Mouse (Mus musculus) liver, postnatal 0 days (tissue): ENCODE measurements around the gene Clcnka. TPM values are rescaled to one million over a fixed set of nuclear protein-coding genes. Genes with fewer than 3 reads are reported as not detected.

Experiments
- ATAC-seq: fragments of 200-750 bp; cut with Nextera tagmentation; 2 replicates; pipeline ENCODE4 v1.8.0; 2017; ENCODE audit warnings: mild to moderate bottlenecking, moderate library complexity
- DNase-seq: peaks from one replicate; pipeline ENCODE4 v3.0.0-alpha.2; 2016
- H3K27ac ChIP-seq: fragments of 300-500 bp; sonication (generic); 2 replicates; pipeline ENCODE4 v1.5.1; 2014; ENCODE audit warnings: antibody characterized with exemption, moderate library complexity, mild to moderate bottlenecking, low read depth
- H3K27me3 ChIP-seq: fragments of 300-500 bp; sonication (generic); 2 replicates; pipeline ENCODE4 v1.6.1; 2014; ENCODE audit warnings: low read length, control low read depth, mixed read lengths; ENCODE audit not compliant: insufficient read depth
- H3K36me3 ChIP-seq: fragments of 300-500 bp; sonication (generic); replicated peaks from 2 replicates; pipeline ENCODE4 v1.6.1; 2014; ENCODE audit warnings: mild to moderate bottlenecking, control low read depth, low read length, moderate library complexity, mixed read lengths; ENCODE audit not compliant: insufficient read depth
- H3K4me1 ChIP-seq: fragments of 300-500 bp; sonication (generic); 2 replicates; pipeline ENCODE4 v1.6.1; 2014; ENCODE audit warnings: antibody characterized with exemption, mild to moderate bottlenecking, control low read depth; ENCODE audit not compliant: insufficient read depth
- H3K4me2 ChIP-seq: fragments of 300-500 bp; sonication (generic); 2 replicates; pipeline ENCODE4 v1.6.1; 2014; ENCODE audit warnings: low read depth, mild to moderate bottlenecking, low read length, moderate library complexity, mixed read lengths
- H3K4me3 ChIP-seq: fragments of 300-500 bp; sonication (generic); 2 replicates; pipeline ENCODE4 v1.5.1; 2014; ENCODE audit warnings: low read depth, low read length
- H3K9ac ChIP-seq: fragments of 300-500 bp; sonication (generic); replicated peaks from 2 replicates; pipeline ENCODE4 v1.6.1; 2014; ENCODE audit warnings: mild to moderate bottlenecking, moderate library complexity
- H3K9me3 ChIP-seq: fragments of 300-500 bp; sonication (generic); 2 replicates; pipeline ENCODE4 v1.6.1; 2016; ENCODE audit warnings: mild to moderate bottlenecking, control low read depth, low read length, mixed read lengths
- CTCF ChIP-seq: sonication (generic); IDR thresholded peaks from 2 replicates; pipeline ENCODE4 v1.5.1; 2016; ENCODE audit warnings: antibody characterized with exemption, low read depth
- EP300 ChIP-seq: IDR thresholded peaks from 2 replicates; pipeline ENCODE4 v1.6.1; 2016; ENCODE audit warnings: antibody characterized with exemption, low read depth, mild to moderate bottlenecking
- WGBS: fragments of 180-500 bp; shearing (Covaris S2); extraction: QIAGEN DNeasy Blood & Tissue Kit; methylation state at CpG from one replicate; pipeline ENCODE4 v1.1.7; 2014; ENCODE audit not compliant: insufficient replicate concordance; 5-methylcytosine and 5-hydroxymethylcytosine counted together
- polyA plus RNA-seq: library from polyadenylated mRNA; unstranded; fragments of >200 nt; fragmentation: Nextera tagmentation; extraction: Ambion mirVana; gene quantifications from 2 replicates; pipeline ENCODE4 v1.2.1, GENCODE M21; 2015

Gene Clcnka
- polyA plus RNA-seq, 1 experiment from 2014 or later: not detected

- H3K9ac ChIP-seq: no peak overlapping the region
- H3K4me3 ChIP-seq: no peak overlapping the region
- peaks cover 5% of the 10 kb centered on the region; the same call in 1 of the 2 replicates for H3K4me1 ChIP-seq
- no peaks in the 10 kb centered on the region for H3K36me3 ChIP-seq
- no peak overlapping the region for H3K4me2 ChIP-seq
- peaks cover 12% of the 10 kb centered on the region; the same call in 1 of the 2 replicates for H3K27me3 ChIP-seq
- no peaks in the 10 kb centered on the region for H3K9me3 ChIP-seq
- DNase-seq: no peak
- ATAC-seq: no peak
- no peak overlapping the region for H3K27ac ChIP-seq
- TF ChIP-seq CTCF (no peak), EP300 (no peak)
- 67% methylated on average over 6 of the region's 6 CpGs for WGBS
Observed at GRCm38 (mm10) chr4:141429381-141429780, 30.9 kb upstream of the Clcnka start.

GRCm38 (mm10) chr4:141427921-141428320, 29.4 kb upstream of the Clcnka start:
- Histone ChIP-seq H3K9ac (no peak overlapping the region), H3K4me1 (peaks cover 5% of the 10 kb centered on the region; the same call in 1 of the 2 replicates), H3K36me3 (no peaks in the 10 kb centered on the region), H3K9me3 (no peaks in the 10 kb centered on the region), H3K4me2 (no peak overlapping the region), H3K27ac (no peak overlapping the region), H3K27me3 (peaks cover 19% of the 10 kb centered on the region; the same call in 1 of the 2 replicates), H3K4me3 (no peak overlapping the region)
- TF ChIP-seq EP300 (no peak), CTCF (no peak)
- ATAC-seq: no peak
- WGBS: 82% methylated on average over 13 of the region's 13 CpGs
- no peak for DNase-seq

- 73% methylated on average over 10 of the region's 10 CpGs for WGBS
- no peak overlapping the region for H3K9ac ChIP-seq
- H3K27ac ChIP-seq: no peak overlapping the region
- TF ChIP-seq CTCF (no peak), EP300 (no peak)
- H3K4me3 ChIP-seq: no peak overlapping the region
- H3K36me3 ChIP-seq: no peaks in the 10 kb centered on the region
- H3K4me1 ChIP-seq: peaks cover 5% of the 10 kb centered on the region; the same call in 1 of the 2 replicates
- no peak for ATAC-seq
- peaks cover 19% of the 10 kb centered on the region; the same call in 1 of the 2 replicates for H3K27me3 ChIP-seq
- no peaks in the 10 kb centered on the region for H3K9me3 ChIP-seq
- no peak overlapping the region for H3K4me2 ChIP-seq
- no peak for DNase-seq
Observed at GRCm38 (mm10) chr4:141426796-141427745, 28.5 kb upstream of the Clcnka start.

GRCm38 (mm10) chr4:141425484-141426479, 27.3 kb upstream of the Clcnka start:
- Histone ChIP-seq H3K4me1 (peaks cover 5% of the 10 kb centered on the region), H3K36me3 (no peaks in the 10 kb centered on the region), H3K27me3 (peaks cover 19% of the 10 kb centered on the region; the same call in 1 of the 2 replicates), H3K4me2 (peak overlapping the region; percentile 53), H3K4me3 (peak overlapping the region; percentile 11; the same call in 1 of the 2 replicates), H3K9me3 (no peaks in the 10 kb centered on the region), H3K9ac (0 out of 2 replicates have a peak overlapping the region, but pooled peaks have one; percentile 16), H3K27ac (no peak overlapping the region)
- ATAC-seq: peak; percentile 36; the same call in 1 of the 2 replicates
- WGBS: 7% methylated on average over 32 of the region's 36 CpGs
- no peak for TF ChIP-seq EP300
- TF ChIP-seq CTCF: no peak
- no peak for DNase-seq

- H3K4me2 ChIP-seq: no peak overlapping the region
- 75% methylated on average over 13 of the region's 13 CpGs for WGBS
- no peak overlapping the region for H3K4me3 ChIP-seq
- H3K9ac ChIP-seq: no peak overlapping the region
- H3K4me1 ChIP-seq: peaks cover 5% of the 10 kb centered on the region
- TF ChIP-seq CTCF (no peak), EP300 (no peak)
- no peaks in the 10 kb centered on the region for H3K36me3 ChIP-seq
- ATAC-seq (no peak), DNase-seq (no peak)
- H3K27me3 ChIP-seq: peaks cover 19% of the 10 kb centered on the region; the same call in 1 of the 2 replicates
- H3K9me3 ChIP-seq: no peaks in the 10 kb centered on the region
- H3K27ac ChIP-seq: no peak overlapping the region
Observed at GRCm38 (mm10) chr4:141423691-141424431, 25.3 kb upstream of the Clcnka start.
